Mouse (Mus musculus): ENCODE data around the gene E2f8. TPM values are rescaled to one million over a fixed set of nuclear protein-coding genes. Genes with fewer than 3 reads are reported as not detected.

Gene E2f8
- total RNA-seq, 1 experiment: 12.1 TPM

DNA sequence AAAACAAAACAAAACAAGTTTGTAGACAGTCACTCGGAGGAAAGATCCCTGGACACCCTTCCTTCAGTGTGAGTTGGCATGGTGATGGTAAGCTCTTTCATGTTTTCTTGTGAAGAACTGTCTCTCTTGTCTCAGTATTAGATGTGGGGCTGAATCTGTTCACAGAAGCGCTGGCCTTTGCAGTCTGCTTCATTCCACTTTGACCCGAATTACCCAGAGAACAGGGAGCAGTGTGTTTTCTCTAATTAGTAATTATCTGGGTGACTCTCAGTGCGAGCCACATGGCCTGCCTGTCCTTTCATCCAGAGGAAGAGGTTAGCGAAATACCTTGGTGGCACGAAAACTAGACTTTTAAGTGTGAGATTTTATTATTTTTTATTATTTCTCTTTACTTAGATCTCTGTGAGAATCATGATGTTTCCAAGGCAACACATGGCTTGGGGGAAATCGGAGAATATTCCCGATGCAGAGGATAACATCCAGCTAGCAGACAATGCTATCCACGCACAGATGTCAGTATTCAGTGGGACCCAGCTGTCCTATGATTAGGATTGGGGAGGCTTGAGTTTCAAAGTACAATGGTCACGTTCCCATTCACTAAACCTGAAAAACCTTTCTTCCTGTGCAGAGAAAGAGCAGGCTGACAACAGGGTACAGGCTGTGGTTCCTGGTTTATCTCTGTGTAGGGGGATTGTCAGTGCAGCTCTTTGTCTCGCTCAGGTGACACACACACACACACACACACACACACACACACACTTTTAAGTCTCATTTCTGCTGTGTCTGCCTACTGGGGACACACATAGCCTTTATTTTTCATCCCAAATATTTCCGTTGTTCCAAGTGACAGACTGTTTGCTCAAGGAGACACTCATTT is 33.5 kb upstream of the E2f8 start:
- no peaks in the 10 kb centered on the region for H3K9me3 ChIP-seq (ENCODE audit: control insufficient read depth, insufficient read depth, low read depth, low read length)
- H3K4me1 ChIP-seq (ENCODE audit: control insufficient read depth in 2 of 2, insufficient read depth in 2 of 2, low read length in 2 of 2, poor library complexity in 1 of 2): peaks cover 3 to 9% of the 10 kb centered on the region in 2 experiments; a peak in 1 of 4 replicates
- TF ChIP-seq MAFK (IDR thresholded peaks at IDR 0.05; ENCODE audit: insufficient read depth, low read depth, low read length) (no peak), HCFC1 (IDR thresholded peaks at IDR 0.05; ENCODE audit: borderline replicate concordance, insufficient read depth, low read length) (no peak), ZC3H11A (IDR thresholded peaks at IDR 0.05; ENCODE audit: borderline replicate concordance, low read depth, low read length) (no peak), CHD2 (IDR thresholded peaks at IDR 0.05; ENCODE audit: low read depth, low read length) (no peak), ZNF384 (IDR thresholded peaks at IDR 0.05; ENCODE audit: low read depth, low read length) (no peak)
- no peak overlapping the region for H3K27ac ChIP-seq (ENCODE audit: insufficient read depth, low read depth, low read length, poor library complexity, severe bottlenecking)
- H3K9ac ChIP-seq (ENCODE audit: insufficient read depth, low read depth, low read length, poor library complexity, severe bottlenecking): no peak overlapping the region
- in situ Hi-C loops (cut with MboI; ENCODE audit: low sequenced_read_pairs in 2 of 2, unreplicated experiment in 2 of 2): no loop called here
- no peaks in the 10 kb centered on the region for H3K36me3 ChIP-seq (ENCODE audit: control insufficient read depth, insufficient read depth, low read length, poor library complexity, severe bottlenecking)
- DNase-seq (ENCODE audit: low read depth, low spot score): no peak
- no peak overlapping the region for H3K4me3 ChIP-seq (ENCODE audit: insufficient read depth in 1 of 2, low read depth in 1 of 2, low read length in 2 of 2, poor library complexity in 1 of 2, severe bottlenecking in 1 of 2)

DNA sequence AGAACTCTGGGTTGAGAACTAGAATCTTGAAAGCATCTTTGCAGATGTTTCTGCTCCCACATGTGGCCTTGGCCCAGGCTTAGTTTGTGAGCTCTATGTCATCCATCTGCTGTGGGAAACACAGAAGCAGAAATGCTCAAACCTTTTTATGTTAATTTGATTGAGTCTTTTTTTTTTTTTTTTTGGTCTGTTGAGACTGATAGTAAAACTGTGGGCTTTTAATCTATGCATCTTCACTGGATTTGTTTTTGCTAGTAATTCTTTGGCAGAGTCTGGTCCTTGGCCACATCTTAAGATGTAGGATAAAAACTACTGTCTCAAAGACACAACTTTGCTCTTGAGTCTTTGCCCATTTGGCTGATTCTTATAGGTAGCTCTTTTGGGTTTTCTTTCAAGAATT is 29.8 kb upstream of the E2f8 start:
- H3K4me1 ChIP-seq (ENCODE audit: control insufficient read depth in 2 of 2, insufficient read depth in 2 of 2, low read length in 2 of 2, poor library complexity in 1 of 2): peaks cover 2 to 3% of the 10 kb centered on the region in 2 experiments; a peak in 1 of 4 replicates
- H3K36me3 ChIP-seq (ENCODE audit: control insufficient read depth, insufficient read depth, low read length, poor library complexity, severe bottlenecking): no peaks in the 10 kb centered on the region
- H3K4me3 ChIP-seq (ENCODE audit: insufficient read depth in 1 of 2, low read depth in 1 of 2, low read length in 2 of 2, poor library complexity in 1 of 2, severe bottlenecking in 1 of 2): no peak overlapping the region
- DNase-seq (ENCODE audit: low read depth, low spot score): no peak
- in situ Hi-C loops (cut with MboI; ENCODE audit: low sequenced_read_pairs in 2 of 2, unreplicated experiment in 2 of 2): no loop called here
- no peak overlapping the region for H3K27ac ChIP-seq (ENCODE audit: insufficient read depth, low read depth, low read length, poor library complexity, severe bottlenecking)
- H3K9me3 ChIP-seq (ENCODE audit: control insufficient read depth, insufficient read depth, low read depth, low read length): no peaks in the 10 kb centered on the region
- TF ChIP-seq CHD2 (IDR thresholded peaks at IDR 0.05; ENCODE audit: low read depth, low read length): no peak
- no peak overlapping the region for H3K9ac ChIP-seq (ENCODE audit: insufficient read depth, low read depth, low read length, poor library complexity, severe bottlenecking)

DNA sequence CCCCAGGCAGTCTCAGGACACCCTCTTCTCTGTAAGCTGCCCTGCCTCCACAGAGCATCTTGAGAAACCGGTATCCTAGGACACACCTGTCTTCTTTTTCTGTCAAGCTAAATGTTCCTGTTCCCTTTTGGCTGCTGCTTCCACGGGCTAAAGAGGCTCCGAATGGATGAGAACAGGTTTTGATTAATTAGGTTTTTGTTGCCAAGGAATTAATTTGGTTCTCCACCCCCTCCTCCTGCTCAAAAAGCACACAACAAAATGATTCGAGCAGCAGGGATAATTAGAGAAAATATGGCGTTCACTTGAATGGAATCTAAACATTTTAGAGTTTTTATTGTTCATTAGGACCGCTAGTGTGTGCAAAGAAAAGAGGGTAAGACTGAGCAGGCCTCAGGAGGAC is 28.9 kb upstream of the E2f8 start:
- in situ Hi-C loops (cut with MboI; ENCODE audit: low sequenced_read_pairs in 2 of 2, unreplicated experiment in 2 of 2): no loop called here
- DNase-seq (ENCODE audit: low read depth, low spot score): no peak
- Histone ChIP-seq H3K36me3 (ENCODE audit: control insufficient read depth, insufficient read depth, low read length, poor library complexity, severe bottlenecking) (no peaks in the 10 kb centered on the region), H3K9ac (ENCODE audit: insufficient read depth, low read depth, low read length, poor library complexity, severe bottlenecking) (no peak overlapping the region), H3K4me1 (ENCODE audit: control insufficient read depth in 2 of 2, insufficient read depth in 2 of 2, low read length in 2 of 2, poor library complexity in 1 of 2) (peaks cover 2 to 3% of the 10 kb centered on the region in 2 experiments; a peak in 1 of 4 replicates), H3K27ac (ENCODE audit: insufficient read depth, low read depth, low read length, poor library complexity, severe bottlenecking) (no peak overlapping the region), H3K9me3 (ENCODE audit: control insufficient read depth, insufficient read depth, low read depth, low read length) (no peaks in the 10 kb centered on the region), H3K4me3 (ENCODE audit: insufficient read depth in 1 of 2, low read depth in 1 of 2, low read length in 2 of 2, poor library complexity in 1 of 2, severe bottlenecking in 1 of 2) (no peak overlapping the region)
- TF ChIP-seq ZNF384 (IDR thresholded peaks at IDR 0.05; ENCODE audit: low read depth, low read length) (no peak), MAFK (IDR thresholded peaks at IDR 0.05; ENCODE audit: insufficient read depth, low read depth, low read length) (no peak), HCFC1 (IDR thresholded peaks at IDR 0.05; ENCODE audit: borderline replicate concordance, insufficient read depth, low read length) (no peak), ZC3H11A (IDR thresholded peaks at IDR 0.05; ENCODE audit: borderline replicate concordance, low read depth, low read length) (no peak), CHD2 (IDR thresholded peaks at IDR 0.05; ENCODE audit: low read depth, low read length) (no peak)

DNA sequence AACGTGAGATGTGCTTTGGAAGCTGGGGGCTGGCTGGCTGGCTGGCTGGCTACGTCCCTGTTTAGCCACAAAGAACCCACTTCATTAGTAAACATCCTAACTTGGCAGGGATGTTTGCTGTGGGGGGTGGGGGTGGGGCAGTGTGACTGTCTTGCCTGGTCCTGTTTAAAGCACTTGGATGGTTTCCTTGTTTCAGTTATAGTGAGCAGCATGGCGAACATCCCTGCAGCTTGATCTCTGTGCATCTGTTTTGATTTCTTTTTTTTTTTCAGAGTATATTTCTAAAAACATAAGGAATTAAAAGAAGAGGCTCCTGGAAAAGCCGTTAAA is 27.9 kb upstream of the E2f8 start:
- in situ Hi-C loops (cut with MboI; ENCODE audit: low sequenced_read_pairs in 2 of 2, unreplicated experiment in 2 of 2): no loop called here
- DNase-seq (ENCODE audit: low read depth, low spot score): no peak
- Histone ChIP-seq H3K27ac (ENCODE audit: insufficient read depth, low read depth, low read length, poor library complexity, severe bottlenecking) (no peak overlapping the region), H3K4me1 (ENCODE audit: control insufficient read depth in 2 of 2, insufficient read depth in 2 of 2, low read length in 2 of 2, poor library complexity in 1 of 2) (peaks cover 2 to 3% of the 10 kb centered on the region in 2 experiments; a peak in 1 of 4 replicates), H3K9me3 (ENCODE audit: control insufficient read depth, insufficient read depth, low read depth, low read length) (no peaks in the 10 kb centered on the region), H3K9ac (ENCODE audit: insufficient read depth, low read depth, low read length, poor library complexity, severe bottlenecking) (no peak overlapping the region), H3K4me3 (ENCODE audit: insufficient read depth in 1 of 2, low read depth in 1 of 2, low read length in 2 of 2, poor library complexity in 1 of 2, severe bottlenecking in 1 of 2) (no peak overlapping the region), H3K36me3 (ENCODE audit: control insufficient read depth, insufficient read depth, low read length, poor library complexity, severe bottlenecking) (no peaks in the 10 kb centered on the region)
- TF ChIP-seq CHD2 (IDR thresholded peaks at IDR 0.05; ENCODE audit: low read depth, low read length) (no peak), MAFK (IDR thresholded peaks at IDR 0.05; ENCODE audit: insufficient read depth, low read depth, low read length) (no peak), ZC3H11A (IDR thresholded peaks at IDR 0.05; ENCODE audit: borderline replicate concordance, low read depth, low read length) (no peak)
